Mouse (Mus musculus) CH12.LX (cell line): ENCODE results near the gene Nhsl2. TPM values are rescaled to one million over a fixed set of nuclear protein-coding genes. Genes with fewer than 3 reads are reported as not detected.

Source experiments
- DNase-seq: peaks from one replicate; pipeline ENCODE4 v3.0.0-alpha.2; 2013; ENCODE audit errors: extremely low read depth
- H3K27ac ChIP-seq: 2 replicates; pipeline ENCODE4 v1.5.1; 2012; ENCODE audit warnings: low read depth, mild to moderate bottlenecking, control low read depth, moderate library complexity; ENCODE audit not compliant: insufficient read depth
- H3K27me3 ChIP-seq: replicated peaks from 2 replicates; pipeline ENCODE3; 2012; ENCODE audit warnings: inconsistent platforms
- H3K36me3 ChIP-seq, 2 experiments: replicated peaks in 1 of 2; 2 replicates each; pipeline versions ENCODE3 to v1.6.1; 2012; ENCODE audit warnings: inconsistent platforms in 1 of 2, low read length in 1 of 2, mild to moderate bottlenecking in 1 of 2, mixed read lengths in 1 of 2, moderate library complexity in 1 of 2; ENCODE audit not compliant: control insufficient read depth in 1 of 2, insufficient read depth in 1 of 2
- H3K4me1 ChIP-seq, 2 experiments: 2 replicates each; pipeline ENCODE4 v1.6.1; 2012; ENCODE audit warnings: inconsistent platforms in 1 of 2, moderate library complexity in 1 of 2; ENCODE audit not compliant: insufficient read depth in 2 of 2, control insufficient read depth in 1 of 2
- H3K4me2 ChIP-seq: 2 replicates; pipeline ENCODE4 v1.6.1; 2012; ENCODE audit warnings: low read depth, mild to moderate bottlenecking, control low read depth; ENCODE audit not compliant: poor library complexity, insufficient read depth, severe bottlenecking
- H3K4me3 ChIP-seq, 3 experiments: fragments of 150-350 bp in 1 of 3; sonication (generic) in 1 of 3; replicated peaks in 1 of 3; 2 replicates each; pipeline versions ENCODE3 to v1.5.1; 2011 to 2012; ENCODE audit warnings: low read depth in 2 of 3, low read length in 2 of 3, mild to moderate bottlenecking in 2 of 3, moderate library complexity in 2 of 3, control low read depth in 1 of 3, improper control_type of control experiment in 1 of 3, inconsistent platforms in 1 of 3, mixed read lengths in 1 of 3; ENCODE audit not compliant: poor library complexity in 1 of 3
- H3K79me2 ChIP-seq: replicated peaks from 2 replicates; pipeline ENCODE4 v1.6.1; 2012; ENCODE audit warnings: mild to moderate bottlenecking, moderate library complexity; ENCODE audit not compliant: control insufficient read depth, poor library complexity, insufficient read depth, severe bottlenecking; ENCODE audit errors: extremely low read depth
- H3K9ac ChIP-seq: 2 replicates; pipeline ENCODE4 v1.6.1; 2012; ENCODE audit warnings: low read depth, mild to moderate bottlenecking, control low read depth, moderate library complexity; ENCODE audit not compliant: insufficient read depth
- H3K9me3 ChIP-seq: replicated peaks from 2 replicates; pipeline ENCODE3; 2012; ENCODE audit warnings: low read length, inconsistent platforms, mixed read lengths
- BHLHE40 ChIP-seq: IDR thresholded peaks from 2 replicates; pipeline ENCODE4 v1.6.1; 2011; ENCODE audit warnings: mild to moderate bottlenecking, low read depth, low read length, improper control_type of control experiment
- CHD1 ChIP-seq: IDR thresholded peaks from 2 replicates; pipeline ENCODE4 v1.6.1; 2012; ENCODE audit warnings: low read depth, low read length, improper control_type of control experiment, inconsistent platforms
- CHD2 ChIP-seq: IDR thresholded peaks from 2 replicates; pipeline ENCODE4 v1.6.1; 2011; ENCODE audit warnings: low read length, improper control_type of control experiment
- CTCF ChIP-seq, 2 experiments: IDR thresholded peaks in 1 of 2; conservative IDR thresholded peaks in 1 of 2; 2 replicates each; pipeline ENCODE4 v1.5.1; 2011 to 2012; ENCODE audit warnings: low read depth in 2 of 2, low read length in 2 of 2, improper control_type of control experiment in 1 of 2, inconsistent platforms in 1 of 2, mild to moderate bottlenecking in 1 of 2, moderate library complexity in 1 of 2
- ELF1 ChIP-seq: IDR thresholded peaks from 2 replicates; pipeline ENCODE4 v1.6.1; 2014; ENCODE audit warnings: low read depth, mild to moderate bottlenecking, inconsistent platforms, low read length, improper control_type of control experiment
- EP300 ChIP-seq: IDR thresholded peaks from 2 replicates; pipeline ENCODE4 v1.6.1; 2011; ENCODE audit warnings: low read length, improper control_type of control experiment
- ETS1 ChIP-seq: conservative IDR thresholded peaks from 2 replicates; pipeline ENCODE4 v1.6.1; 2012; ENCODE audit warnings: low read depth, mild to moderate bottlenecking, inconsistent platforms, low read length, improper control_type of control experiment, moderate library complexity
- GABPA ChIP-seq: IDR thresholded peaks from 2 replicates; pipeline ENCODE4 v1.6.1; 2012; ENCODE audit warnings: low read depth, low read length, improper control_type of control experiment, inconsistent platforms; ENCODE audit not compliant: insufficient replicate concordance
- IRF4 ChIP-seq: IDR thresholded peaks from 2 replicates; pipeline ENCODE4 v1.6.1; 2014; ENCODE audit warnings: low read depth, mild to moderate bottlenecking, inconsistent platforms, low read length, improper control_type of control experiment
- JUN ChIP-seq: IDR thresholded peaks from 2 replicates; pipeline ENCODE4 v1.6.1; 2011; ENCODE audit warnings: low read depth, mild to moderate bottlenecking, low read length, improper control_type of control experiment, moderate library complexity; ENCODE audit not compliant: insufficient read depth
- JUND ChIP-seq: conservative IDR thresholded peaks from 2 replicates; pipeline ENCODE4 v1.6.1; 2011; ENCODE audit warnings: low read depth, low read length, improper control_type of control experiment
- MAFK ChIP-seq: IDR thresholded peaks from 2 replicates; pipeline ENCODE4 v1.6.1; 2011; ENCODE audit warnings: low read length, improper control_type of control experiment; ENCODE audit not compliant: insufficient replicate concordance
- MAX ChIP-seq: IDR thresholded peaks from 2 replicates; pipeline ENCODE4 v1.6.1; 2011; ENCODE audit warnings: low read length, improper control_type of control experiment
- MAZ ChIP-seq: IDR thresholded peaks from 2 replicates; pipeline ENCODE4 v1.6.1; 2012; ENCODE audit warnings: low read depth, mild to moderate bottlenecking, inconsistent platforms, low read length, improper control_type of control experiment, moderate library complexity
- MYC ChIP-seq: IDR thresholded peaks from 2 replicates; pipeline ENCODE4 v1.6.1; 2011; ENCODE audit warnings: low read depth, mild to moderate bottlenecking, improper control_type of control experiment, low read length
- POLR2AphosphoS2 ChIP-seq: IDR thresholded peaks from 2 replicates; pipeline ENCODE4 v1.6.1; 2011; ENCODE audit warnings: low read depth, low read length, improper control_type of control experiment
- RCOR1 ChIP-seq: conservative IDR thresholded peaks from 2 replicates; pipeline ENCODE4 v1.6.1; 2012; ENCODE audit warnings: low read depth, mild to moderate bottlenecking, inconsistent platforms, low read length, improper control_type of control experiment
- SMC3 ChIP-seq: IDR thresholded peaks from 2 replicates; pipeline ENCODE4 v1.6.1; 2011; ENCODE audit warnings: low read depth, low read length, improper control_type of control experiment
- TBP ChIP-seq: conservative IDR thresholded peaks from 2 replicates; pipeline ENCODE4 v1.6.1; 2011; ENCODE audit warnings: low read depth, low read length, improper control_type of control experiment
- TCF12 ChIP-seq: IDR thresholded peaks from 2 replicates; pipeline ENCODE4 v1.6.1; 2014; ENCODE audit warnings: low read depth, mild to moderate bottlenecking, inconsistent platforms, low read length, improper control_type of control experiment
- UBTF ChIP-seq: IDR thresholded peaks from 2 replicates; pipeline ENCODE4 v1.6.1; 2012; ENCODE audit warnings: low read depth, mild to moderate bottlenecking, inconsistent platforms, low read length, improper control_type of control experiment, moderate library complexity
- USF1 ChIP-seq: IDR thresholded peaks from 2 replicates; pipeline ENCODE4 v1.6.1; 2014; ENCODE audit warnings: low read depth, mild to moderate bottlenecking, inconsistent platforms, low read length, improper control_type of control experiment
- USF2 ChIP-seq: conservative IDR thresholded peaks from 2 replicates; pipeline ENCODE4 v1.6.1; 2011; ENCODE audit warnings: low read depth, low read length, improper control_type of control experiment
- ZC3H11A ChIP-seq: IDR thresholded peaks from 2 replicates; pipeline ENCODE4 v1.6.1; 2012; ENCODE audit warnings: low read depth, mild to moderate bottlenecking, inconsistent platforms, low read length, improper control_type of control experiment
- ZKSCAN1 ChIP-seq: IDR thresholded peaks from 2 replicates; pipeline ENCODE4 v1.6.1; 2012; ENCODE audit warnings: low read depth, inconsistent platforms, low read length, improper control_type of control experiment, borderline replicate concordance
- ZMIZ1 ChIP-seq: IDR thresholded peaks from 2 replicates; pipeline ENCODE4 v1.6.1; 2012; ENCODE audit warnings: low read depth, mild to moderate bottlenecking, inconsistent platforms, low read length, improper control_type of control experiment
- ZNF384 ChIP-seq: IDR thresholded peaks from 2 replicates; pipeline ENCODE4 v1.6.1; 2012; ENCODE audit warnings: low read depth, low read length, improper control_type of control experiment, inconsistent platforms
- dilution Hi-C: fragments of 300-500 bp; cut with MboI; formaldehyde crosslinking; loops from 2 replicates; pipeline ENCODE4 v1.14.3; 2020; ENCODE audit warnings: low sequenced_read_pairs; ENCODE audit not compliant: extremely low pct_unique_long_range_greater_than_20kb, extremely low pct_ligation_motif_present
- in situ Hi-C: fragments of 300-500 bp; cut with MboI; formaldehyde crosslinking; loops from 3 replicates; pipeline ENCODE4 v1.14.3; 2019; ENCODE audit warnings: low sequenced_read_pairs, low pct_ligation_motif_present, low pct_unique_long_range_greater_than_20kb, mixed read lengths
- polyA plus RNA-seq: library from polyadenylated mRNA; unstranded; fragments of >175 nt; gene quantifications from 2 replicates; pipeline ENCODE4 v1.2.1, GENCODE M21; 2012; ENCODE audit warnings: low read depth; ENCODE audit not compliant: insufficient read length
- total RNA-seq, 2 experiments: library from RNA; depleted of rRNA; stranded (reverse); fragments of 300-350 nt in 1 of 2; fragments of >200 nt in 1 of 2; gene quantifications; 2 replicates each; pipeline ENCODE4 v1.2.3; 2012 to 2014

Nhsl2 gene
- total and polyA plus RNA-seq, 3 experiments: 0.10 to 0.17 TPM; not detected in 1

DNA sequence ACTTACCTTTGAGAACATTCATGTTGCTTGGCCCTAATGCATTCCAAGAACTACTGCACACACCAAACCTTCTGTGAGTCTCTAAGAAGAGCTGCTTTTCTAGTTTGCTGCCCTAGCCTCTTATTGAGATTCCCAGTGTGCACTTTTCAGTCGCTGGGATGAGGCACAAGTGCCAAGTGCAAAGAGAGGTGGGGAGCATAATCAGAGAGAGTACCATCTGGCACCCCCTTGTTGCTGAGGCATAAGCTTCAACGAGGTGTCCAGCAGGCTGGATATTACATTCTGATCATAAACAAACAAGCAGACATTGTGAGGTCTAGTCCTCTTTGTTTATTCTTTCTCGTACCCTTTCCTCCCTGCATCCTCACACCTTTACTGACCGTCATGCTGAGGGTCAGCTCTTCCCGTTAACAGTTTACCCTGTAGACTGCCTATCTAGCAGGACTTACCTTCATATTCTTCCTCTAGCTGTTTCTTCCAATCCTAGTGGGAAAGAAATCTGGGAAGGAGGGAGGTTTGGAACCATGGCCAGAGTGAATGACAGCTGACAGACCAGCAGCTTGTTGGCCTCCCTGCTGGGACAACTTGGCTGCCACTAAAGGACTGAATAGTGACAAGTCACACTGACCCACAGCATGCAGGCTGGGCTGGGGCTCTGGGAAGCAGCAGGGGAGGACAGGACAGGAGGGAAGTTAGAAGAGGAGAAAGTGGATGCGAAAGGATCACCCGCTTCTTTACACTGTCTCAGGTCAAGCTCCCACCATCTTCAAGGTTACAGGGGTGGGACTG is 2.6 kb downstream of the Nhsl2 start:
- H3K4me1 ChIP-seq: no peaks in the 10 kb centered on the region
- no peak overlapping the region for H3K4me3 ChIP-seq
- no peaks in the 10 kb centered on the region for H3K79me2 ChIP-seq
- dilution Hi-C loops (no loop called here), in situ Hi-C loops (no loop called here)
- no peaks in the 10 kb centered on the region for H3K36me3 ChIP-seq
- H3K9me3 ChIP-seq: no peaks in the 10 kb centered on the region
- no peak overlapping the region for H3K4me2 ChIP-seq
- H3K27me3 ChIP-seq: no peaks in the 10 kb centered on the region
- H3K27ac ChIP-seq: no peak overlapping the region
- TF ChIP-seq IRF4: no peak
- no peak for TF ChIP-seq MAFK
- no peak for TF ChIP-seq CTCF (conservative IDR thresholded peaks at IDR 0.05 in 1 of 2, IDR thresholded peaks at IDR 0.05 in 1 of 2; ENCODE audit: low read depth in 2 of 2, low read length in 2 of 2)
- TF ChIP-seq POLR2AphosphoS2: no peak
- no peak for TF ChIP-seq ZKSCAN1
- TF ChIP-seq CHD2: no peak
- no peak for TF ChIP-seq UBTF
- TF ChIP-seq GABPA: no peak
- no peak for TF ChIP-seq BHLHE40
- no peak for TF ChIP-seq CHD1
- no peak for TF ChIP-seq ZMIZ1
- no peak for TF ChIP-seq RCOR1
- no peak for TF ChIP-seq JUN
- no peak for TF ChIP-seq ELF1
- no peak for TF ChIP-seq MAZ
- no peak for TF ChIP-seq TCF12
- TF ChIP-seq EP300: no peak
- TF ChIP-seq JUND: no peak
- DNase-seq: no peak
- H3K9ac ChIP-seq: no peak overlapping the region

DNA sequence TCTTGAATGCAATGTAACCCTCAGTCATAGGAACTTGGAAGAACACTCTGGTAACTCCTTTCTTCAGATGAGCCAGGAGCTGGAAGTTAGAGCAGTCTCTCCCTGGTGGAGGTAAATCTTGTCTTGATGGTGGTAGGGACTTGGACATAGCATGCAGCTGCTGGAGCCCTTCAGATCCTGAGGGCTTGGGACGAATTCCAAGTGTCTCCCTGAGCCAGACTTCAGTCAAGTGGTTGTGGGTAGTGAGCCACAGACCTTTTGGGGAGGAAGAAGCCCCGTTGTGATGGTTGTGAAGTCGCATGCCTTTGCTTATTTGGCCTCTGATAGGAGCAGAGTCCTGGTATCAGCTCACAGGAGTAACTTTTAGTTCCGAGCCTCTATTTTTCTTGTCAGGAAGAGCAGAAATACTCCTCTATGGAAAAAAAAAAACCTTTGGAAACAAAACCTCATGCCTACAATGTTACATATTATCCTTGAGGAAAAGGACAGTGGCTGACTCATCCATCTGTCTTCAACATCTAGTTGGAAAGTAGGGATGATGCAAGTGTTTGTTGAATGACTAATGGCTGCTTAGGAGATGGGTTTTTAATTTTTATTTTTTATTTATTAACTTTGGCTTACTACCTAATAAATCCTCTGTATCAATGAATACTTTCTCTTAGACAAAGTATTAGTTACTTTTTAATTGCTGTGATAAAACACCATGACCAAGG is 14.6 kb downstream of the Nhsl2 start:
- no peaks in the 10 kb centered on the region for H3K9me3 ChIP-seq
- no peak overlapping the region for H3K27ac ChIP-seq
- in situ Hi-C loops: no loop called here
- H3K4me2 ChIP-seq: no peak overlapping the region
- H3K9ac ChIP-seq: no peak overlapping the region
- H3K27me3 ChIP-seq: no peaks in the 10 kb centered on the region
- DNase-seq: no peak
- no peak overlapping the region for H3K4me3 ChIP-seq
- no peaks in the 10 kb centered on the region for H3K79me2 ChIP-seq
- H3K4me1 ChIP-seq: no peaks in the 10 kb centered on the region
- TF ChIP-seq USF2 (no peak), RCOR1 (no peak), MAZ (no peak), JUND (no peak), USF1 (no peak), IRF4 (no peak), ZNF384 (no peak), SMC3 (no peak), ZKSCAN1 (no peak), TBP (no peak), EP300 (no peak), TCF12 (no peak), CTCF (conservative IDR thresholded peaks at IDR 0.05 in 1 of 2, IDR thresholded peaks at IDR 0.05 in 1 of 2; ENCODE audit: low read depth in 2 of 2, low read length in 2 of 2) (no peak), MYC (no peak), ETS1 (no peak), ZC3H11A (no peak), MAX (no peak)
- no peaks in the 10 kb centered on the region for H3K36me3 ChIP-seq
- dilution Hi-C loops: no loop called here
